Mouse (Mus musculus): Measurements from ENCODE around the gene Cwc15. TPM values are rescaled to one million over a fixed set of nuclear protein-coding genes. Genes with fewer than 3 reads are reported as not detected.

The Cwc15 gene
- polyA plus RNA-seq, 2 experiments: 94.6 to 138 TPM

DNA sequence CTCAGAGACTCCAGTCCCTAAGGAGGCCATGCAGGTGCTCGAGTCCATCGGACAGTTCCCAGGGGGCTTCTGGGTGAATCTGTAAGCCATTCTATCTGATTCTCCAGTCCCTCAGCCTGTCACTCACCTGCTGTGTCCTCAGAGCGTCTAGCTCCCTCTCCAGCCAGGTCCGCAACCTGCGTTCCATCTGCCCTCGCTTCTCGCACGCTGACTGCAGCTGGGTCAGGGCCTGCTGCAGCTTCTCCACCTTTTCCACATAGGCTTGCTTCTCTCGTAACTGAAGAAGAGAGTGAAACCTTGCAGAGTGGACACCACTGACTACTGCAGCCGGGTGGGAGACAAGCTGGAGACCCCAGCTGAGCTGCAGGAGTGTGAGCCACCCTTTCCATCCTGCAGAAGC, 57.9 kb downstream of the Cwc15 start:
- no peak for TF ChIP-seq POLR2A (IDR thresholded peaks at IDR 0.05; ENCODE audit: borderline replicate concordance, extremely low read depth, insufficient read depth, insufficient read length)
- H3K27ac ChIP-seq (replicated peaks; ENCODE audit: low read depth, low read length): no peak overlapping the region
- DNase-seq (ENCODE audit: low spot score) (no peak), ATAC-seq (ENCODE audit: low FRiP score, low read depth) (no peak)
- peaks cover 83% of the 10 kb centered on the region for H3K36me3 ChIP-seq (ENCODE audit: control insufficient read depth, insufficient read depth, low read length)
- WGBS: 92% methylated on average over 10 of the region's 10 CpGs
- no peaks in the 10 kb centered on the region for H3K9me3 ChIP-seq (ENCODE audit: control insufficient read depth, low read length)
- H3K4me3 ChIP-seq (replicated peaks; ENCODE audit: low read length): no peak overlapping the region
- no peak overlapping the region for H3K4me2 ChIP-seq (replicated peaks; ENCODE audit: low read depth, low read length, severe bottlenecking)
- no peaks in the 10 kb centered on the region for H3K27me3 ChIP-seq (ENCODE audit: control insufficient read depth, insufficient read depth, low read length)
- H3K9ac ChIP-seq (ENCODE audit: low read depth, low read length, severe bottlenecking): no peak overlapping the region
- H3K4me1 ChIP-seq (ENCODE audit: control insufficient read depth, insufficient read depth, low read length): no peaks in the 10 kb centered on the region

DNA sequence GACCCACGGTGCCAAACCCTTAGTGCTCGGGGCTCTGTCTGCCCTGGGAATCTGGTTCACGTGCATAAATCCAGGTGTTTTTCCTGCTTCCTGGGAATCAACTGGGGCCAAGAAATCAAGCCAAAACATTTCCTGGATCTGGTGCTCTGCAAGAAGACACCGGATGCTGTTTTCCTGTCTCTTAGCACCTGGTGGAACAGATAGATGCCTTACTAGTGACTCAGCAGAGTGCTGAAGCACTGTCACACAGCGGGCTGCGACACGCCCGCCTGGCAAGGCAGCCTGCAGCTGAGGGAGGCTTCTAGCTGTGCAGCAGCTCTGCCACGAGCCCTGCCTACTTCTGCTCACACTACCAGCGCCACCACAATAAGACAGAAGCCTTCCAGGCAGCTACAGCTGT, 59.0 kb downstream of the Cwc15 start:
- WGBS: 64% methylated on average over 10 of the region's 10 CpGs
- no peaks in the 10 kb centered on the region for H3K27me3 ChIP-seq (ENCODE audit: control insufficient read depth, insufficient read depth, low read length)
- peaks cover 85% of the 10 kb centered on the region for H3K36me3 ChIP-seq (ENCODE audit: control insufficient read depth, insufficient read depth, low read length)
- ATAC-seq (ENCODE audit: low FRiP score, low read depth): no peak
- no peak overlapping the region for H3K27ac ChIP-seq (replicated peaks; ENCODE audit: low read depth, low read length)
- peak; percentile 44 for DNase-seq (ENCODE audit: low spot score)
- H3K9ac ChIP-seq (ENCODE audit: low read depth, low read length, severe bottlenecking): no peak overlapping the region
- TF ChIP-seq POLR2A (IDR thresholded peaks at IDR 0.05; ENCODE audit: borderline replicate concordance, extremely low read depth, insufficient read depth, insufficient read length): no peak
- H3K9me3 ChIP-seq (ENCODE audit: control insufficient read depth, low read length): no peaks in the 10 kb centered on the region
- H3K4me2 ChIP-seq (replicated peaks; ENCODE audit: low read depth, low read length, severe bottlenecking): no peak overlapping the region
- no peaks in the 10 kb centered on the region for H3K4me1 ChIP-seq (ENCODE audit: control insufficient read depth, insufficient read depth, low read length)
- no peak overlapping the region for H3K4me3 ChIP-seq (replicated peaks; ENCODE audit: low read length)

DNA sequence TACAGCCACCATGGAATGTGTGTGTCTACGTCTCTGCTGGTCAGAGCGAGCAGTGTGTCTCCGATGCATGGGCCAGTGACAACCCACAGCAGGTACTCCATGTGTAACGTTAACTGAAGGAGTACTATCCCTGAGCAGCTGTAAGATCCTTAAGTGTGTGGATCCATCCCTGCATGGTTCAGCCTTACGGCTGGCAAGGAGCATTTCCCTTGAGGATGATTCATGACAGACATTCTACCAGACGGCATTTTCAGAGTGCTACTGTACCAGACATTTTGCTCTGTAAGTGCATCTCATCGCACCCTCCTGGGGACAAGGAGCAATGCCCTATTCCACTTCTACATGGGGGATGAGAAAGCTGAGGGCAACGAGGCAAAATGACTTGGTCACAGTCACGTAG, 59.6 kb downstream of the Cwc15 start:
- H3K4me1 ChIP-seq (ENCODE audit: control insufficient read depth, insufficient read depth, low read length): no peaks in the 10 kb centered on the region
- no peak overlapping the region for H3K4me3 ChIP-seq (replicated peaks; ENCODE audit: low read length)
- H3K27me3 ChIP-seq (ENCODE audit: control insufficient read depth, insufficient read depth, low read length): no peaks in the 10 kb centered on the region
- ATAC-seq (ENCODE audit: low FRiP score, low read depth) (no peak), DNase-seq (ENCODE audit: low spot score) (no peak)
- no peak overlapping the region for H3K4me2 ChIP-seq (replicated peaks; ENCODE audit: low read depth, low read length, severe bottlenecking)
- H3K36me3 ChIP-seq (ENCODE audit: control insufficient read depth, insufficient read depth, low read length): peaks cover 85% of the 10 kb centered on the region
- TF ChIP-seq POLR2A (IDR thresholded peaks at IDR 0.05; ENCODE audit: borderline replicate concordance, extremely low read depth, insufficient read depth, insufficient read length): no peak
- no peak overlapping the region for H3K9ac ChIP-seq (ENCODE audit: low read depth, low read length, severe bottlenecking)
- WGBS: 85% methylated on average over 9 of the region's 9 CpGs
- H3K9me3 ChIP-seq (ENCODE audit: control insufficient read depth, low read length): no peaks in the 10 kb centered on the region
- H3K27ac ChIP-seq (replicated peaks; ENCODE audit: low read depth, low read length): no peak overlapping the region

Other genes with a start within 250 kb of the Cwc15 start
- gene Sesn3, start 225.6 kb upstream of the Cwc15 start, polyA plus RNA-seq (2012; rRNA removed): 25.3 and 28.1 TPM in 2 replicates
- gene Sesn3, start 225.6 kb upstream of the Cwc15 start, polyA plus RNA-seq (2014; fragmentation: Nextera tagmentation; extraction: Ambion mirVana): 21.1 and 31.5 TPM in 2 replicates
- 9.0 and 14.9 TPM in 2 replicates for gene Endod1, start 119.1 kb upstream of the Cwc15 start, polyA plus RNA-seq (2012; rRNA removed)
- 16.5 and 17.1 TPM in 2 replicates for gene Endod1, start 119.1 kb upstream of the Cwc15 start, polyA plus RNA-seq (2014; fragmentation: Nextera tagmentation; extraction: Ambion mirVana)
- gene Kdm4d, start 135 bp upstream of the Cwc15 start, polyA plus RNA-seq (2012; rRNA removed): 0.20 and 0.35 TPM in 2 replicates
- gene Kdm4d, start 135 bp upstream of the Cwc15 start, polyA plus RNA-seq (2014; fragmentation: Nextera tagmentation; extraction: Ambion mirVana): 0.21 and 0.63 TPM in 2 replicates
- 53.9 and 56.2 TPM in 2 replicates for gene Amotl1, start 144.4 kb downstream of the Cwc15 start, polyA plus RNA-seq (2012; rRNA removed)
- gene Amotl1, start 144.4 kb downstream of the Cwc15 start, polyA plus RNA-seq (2014; fragmentation: Nextera tagmentation; extraction: Ambion mirVana): 47.7 and 49.7 TPM in 2 replicates
- 0.06 and 0.18 TPM in 2 replicates for gene Piwil4, start 240.1 kb downstream of the Cwc15 start, polyA plus RNA-seq (2012; rRNA removed)
- 0.07 and 0.08 TPM in 2 replicates for gene Piwil4, start 240.1 kb downstream of the Cwc15 start, polyA plus RNA-seq (2014; fragmentation: Nextera tagmentation; extraction: Ambion mirVana)